Mouse (Mus musculus) liver, postnatal 0 days (tissue): ENCODE results near the gene Kcnq2. TPM values are rescaled to one million over a fixed set of nuclear protein-coding genes. Genes with fewer than 3 reads are reported as not detected.

Source experiments
- ATAC-seq: fragments of 200-750 bp; cut with Nextera tagmentation; 2 replicates; pipeline ENCODE4 v1.8.0; 2017; ENCODE audit warnings: mild to moderate bottlenecking, moderate library complexity
- DNase-seq: peaks from one replicate; pipeline ENCODE4 v3.0.0-alpha.2; 2016
- H3K27ac ChIP-seq: fragments of 300-500 bp; sonication (generic); 2 replicates; pipeline ENCODE4 v1.5.1; 2014; ENCODE audit warnings: antibody characterized with exemption, moderate library complexity, mild to moderate bottlenecking, low read depth
- H3K27me3 ChIP-seq: fragments of 300-500 bp; sonication (generic); 2 replicates; pipeline ENCODE4 v1.6.1; 2014; ENCODE audit warnings: low read length, control low read depth, mixed read lengths; ENCODE audit not compliant: insufficient read depth
- H3K36me3 ChIP-seq: fragments of 300-500 bp; sonication (generic); replicated peaks from 2 replicates; pipeline ENCODE4 v1.6.1; 2014; ENCODE audit warnings: mild to moderate bottlenecking, control low read depth, low read length, moderate library complexity, mixed read lengths; ENCODE audit not compliant: insufficient read depth
- H3K4me1 ChIP-seq: fragments of 300-500 bp; sonication (generic); 2 replicates; pipeline ENCODE4 v1.6.1; 2014; ENCODE audit warnings: antibody characterized with exemption, mild to moderate bottlenecking, control low read depth; ENCODE audit not compliant: insufficient read depth
- H3K4me2 ChIP-seq: fragments of 300-500 bp; sonication (generic); 2 replicates; pipeline ENCODE4 v1.6.1; 2014; ENCODE audit warnings: low read depth, mild to moderate bottlenecking, low read length, moderate library complexity, mixed read lengths
- H3K4me3 ChIP-seq: fragments of 300-500 bp; sonication (generic); 2 replicates; pipeline ENCODE4 v1.5.1; 2014; ENCODE audit warnings: low read depth, low read length
- H3K9ac ChIP-seq: fragments of 300-500 bp; sonication (generic); replicated peaks from 2 replicates; pipeline ENCODE4 v1.6.1; 2014; ENCODE audit warnings: mild to moderate bottlenecking, moderate library complexity
- H3K9me3 ChIP-seq: fragments of 300-500 bp; sonication (generic); 2 replicates; pipeline ENCODE4 v1.6.1; 2016; ENCODE audit warnings: mild to moderate bottlenecking, control low read depth, low read length, mixed read lengths
- CTCF ChIP-seq: sonication (generic); IDR thresholded peaks from 2 replicates; pipeline ENCODE4 v1.5.1; 2016; ENCODE audit warnings: antibody characterized with exemption, low read depth
- EP300 ChIP-seq: IDR thresholded peaks from 2 replicates; pipeline ENCODE4 v1.6.1; 2016; ENCODE audit warnings: antibody characterized with exemption, low read depth, mild to moderate bottlenecking
- WGBS: fragments of 180-500 bp; shearing (Covaris S2); extraction: QIAGEN DNeasy Blood & Tissue Kit; methylation state at CpG from one replicate; pipeline ENCODE4 v1.1.7; 2014; ENCODE audit not compliant: insufficient replicate concordance; 5-methylcytosine and 5-hydroxymethylcytosine counted together
- polyA plus RNA-seq: library from polyadenylated mRNA; unstranded; fragments of >200 nt; fragmentation: Nextera tagmentation; extraction: Ambion mirVana; gene quantifications from 2 replicates; pipeline ENCODE4 v1.2.1, GENCODE M21; 2015

Kcnq2 gene
- polyA plus RNA-seq, 1 experiment from 2014 or later = not detected

DNA sequence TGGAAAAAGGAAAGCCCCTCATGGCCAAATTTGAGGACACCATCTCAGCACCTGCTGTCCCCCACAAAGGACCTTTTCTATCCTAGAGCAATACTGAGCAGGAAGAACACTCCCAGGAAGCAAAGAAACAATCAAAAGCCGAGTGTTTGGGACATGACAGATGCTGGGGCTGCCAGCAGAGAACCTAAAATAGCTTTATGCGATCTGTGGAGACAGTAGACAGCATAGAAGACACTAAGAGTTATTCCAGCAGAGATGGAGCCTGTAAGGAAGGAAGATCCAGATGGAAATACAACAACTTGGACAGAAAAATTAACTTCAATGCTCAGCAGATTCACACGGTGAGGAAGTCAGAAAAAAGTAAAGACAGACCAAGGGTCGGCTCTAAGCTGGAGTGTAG is 69.3 kb downstream of the Kcnq2 start:
- Histone ChIP-seq H3K4me3 (no peak overlapping the region), H3K27ac (no peak overlapping the region), H3K4me2 (no peak overlapping the region), H3K9me3 (no peaks in the 10 kb centered on the region), H3K36me3 (no peaks in the 10 kb centered on the region), H3K27me3 (no peaks in the 10 kb centered on the region), H3K9ac (no peak overlapping the region), H3K4me1 (no peaks in the 10 kb centered on the region)
- TF ChIP-seq CTCF (no peak), EP300 (no peak)
- no peak for DNase-seq
- no peak for ATAC-seq
- 35% methylated on average over 4 of the region's 4 CpGs for WGBS

GRCm38 (mm10) chr2:181060127-181060526 is 75.0 kb downstream of the Kcnq2 start:
- Histone ChIP-seq H3K27ac (no peak overlapping the region), H3K4me1 (no peaks in the 10 kb centered on the region), H3K9me3 (no peaks in the 10 kb centered on the region), H3K27me3 (no peaks in the 10 kb centered on the region), H3K36me3 (no peaks in the 10 kb centered on the region), H3K9ac (no peak overlapping the region), H3K4me2 (no peak overlapping the region), H3K4me3 (no peak overlapping the region)
- TF ChIP-seq CTCF (peak; percentile 87), EP300 (no peak)
- WGBS = 15% methylated on average over 5 of the region's 5 CpGs
- ATAC-seq (peak; percentile 49; the same call in 1 of the 2 replicates), DNase-seq (peak; percentile 80)

DNA sequence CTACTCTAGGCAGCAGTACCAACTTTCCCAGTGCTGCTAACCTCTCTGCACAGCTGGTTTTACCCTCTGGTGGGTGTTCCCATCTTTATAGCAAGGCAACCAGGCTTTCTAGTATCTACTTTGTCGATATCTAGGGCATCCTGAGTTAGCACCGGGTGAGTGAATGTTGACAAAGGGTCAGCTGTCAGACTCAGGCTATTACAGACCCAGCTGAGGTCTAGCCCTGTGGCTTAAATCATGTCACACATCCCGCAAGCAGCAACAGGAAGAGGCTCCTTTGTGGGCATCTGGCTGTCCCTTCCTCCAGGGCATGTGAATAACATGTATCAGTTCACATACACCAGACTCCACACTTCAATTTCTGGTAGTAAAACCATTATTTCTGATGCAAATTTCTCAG is 76.9 kb downstream of the Kcnq2 start:
- no peak overlapping the region for H3K27ac ChIP-seq
- no peaks in the 10 kb centered on the region for H3K27me3 ChIP-seq
- H3K9ac ChIP-seq = no peak overlapping the region
- 27% methylated on average over 3 of the region's 3 CpGs for WGBS
- no peaks in the 10 kb centered on the region for H3K4me1 ChIP-seq
- no peaks in the 10 kb centered on the region for H3K36me3 ChIP-seq
- H3K9me3 ChIP-seq = no peaks in the 10 kb centered on the region
- H3K4me2 ChIP-seq = no peak overlapping the region
- ATAC-seq (no peak), DNase-seq (no peak)
- TF ChIP-seq CTCF (no peak), EP300 (no peak)
- H3K4me3 ChIP-seq = no peak overlapping the region

GRCm38 (mm10) chr2:181057341-181057740 is 77.8 kb downstream of the Kcnq2 start:
- Histone ChIP-seq H3K4me3 (no peak overlapping the region), H3K27ac (no peak overlapping the region), H3K9ac (no peak overlapping the region), H3K9me3 (no peaks in the 10 kb centered on the region), H3K27me3 (no peaks in the 10 kb centered on the region), H3K36me3 (no peaks in the 10 kb centered on the region), H3K4me2 (no peak overlapping the region), H3K4me1 (no peaks in the 10 kb centered on the region)
- WGBS = 56% methylated on average over 8 of the region's 8 CpGs
- DNase-seq (no peak), ATAC-seq (no peak)
- no peak for TF ChIP-seq EP300
- TF ChIP-seq CTCF = no peak

DNA sequence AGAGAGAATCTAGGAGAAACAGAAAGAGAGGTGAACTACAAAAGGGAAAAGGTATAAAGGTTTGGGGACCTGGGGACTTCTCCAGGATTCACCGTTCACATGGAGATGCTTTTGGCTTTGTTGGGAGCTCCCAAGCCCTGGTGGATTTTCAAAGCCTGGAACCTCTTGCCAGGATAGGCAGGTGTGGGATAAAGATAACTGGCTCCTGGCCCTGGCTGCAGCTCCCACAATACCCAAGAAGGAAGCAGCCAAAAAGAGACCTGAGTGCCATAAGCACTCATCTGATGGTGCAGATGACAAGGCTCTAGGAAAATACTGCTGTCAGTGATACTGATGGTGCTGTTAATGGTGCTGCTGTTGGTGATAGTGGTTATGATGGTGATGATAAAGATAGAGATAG is 82.9 kb downstream of the Kcnq2 start:
- ATAC-seq = no peak
- H3K27ac ChIP-seq = no peak overlapping the region
- H3K4me3 ChIP-seq = no peak overlapping the region

GRCm38 (mm10) chr2:181048986-181049385 is 86.1 kb downstream of the Kcnq2 start:
- ATAC-seq (no peak), DNase-seq (no peak)
- 74% methylated on average over 9 of the region's 9 CpGs for whole genome bisulfite sequencing
- H3K4me2 ChIP-seq = no peak overlapping the region
- no peak overlapping the region for H3K27ac ChIP-seq
- TF ChIP-seq EP300 (no peak), CTCF (no peak)
- no peaks in the 10 kb centered on the region for H3K36me3 ChIP-seq
- H3K4me1 ChIP-seq = peaks cover 2% of the 10 kb centered on the region; the same call in 1 of the 2 replicates
- H3K9ac ChIP-seq = no peak overlapping the region
- H3K27me3 ChIP-seq = no peaks in the 10 kb centered on the region
- no peaks in the 10 kb centered on the region for H3K9me3 ChIP-seq
- no peak overlapping the region for H3K4me3 ChIP-seq

More for the DNA sequence above, 82.9 kb downstream of the Kcnq2 start:
- 81% methylated on average over 1 of the region's 1 CpGs for WGBS
- H3K36me3 ChIP-seq = no peaks in the 10 kb centered on the region
- H3K9ac ChIP-seq = no peak overlapping the region
- no peaks in the 10 kb centered on the region for H3K27me3 ChIP-seq
- TF ChIP-seq CTCF (no peak), EP300 (no peak)
- H3K4me2 ChIP-seq = no peak overlapping the region
- no peaks in the 10 kb centered on the region for H3K9me3 ChIP-seq
- no peak for DNase-seq
- H3K4me1 ChIP-seq = no peaks in the 10 kb centered on the region
